Mouse (Mus musculus): ENCODE measurements around the gene Slc7a5.

Slc7a5 gene

GRCm38 (mm10) chr8:121850821-121851470, 56.5 kb downstream of the Slc7a5 start:
- DNase-seq (ENCODE audit: low read depth, low spot score): peak; percentile 97

GRCm38 (mm10) chr8:121850436-121850820, 57.1 kb downstream of the Slc7a5 start:
- DNase-seq (ENCODE audit: low read depth, low spot score): peak; percentile 33

- DNase-seq (ENCODE audit: low read depth, low spot score): peak; percentile 90
These were observed 57.5 kb downstream of the Slc7a5 start for GRCm38 (mm10) chr8:121850018-121850417.

GRCm38 (mm10) chr8:121849303-121849702, 58.2 kb downstream of the Slc7a5 start:
- no peak for DNase-seq (ENCODE audit: low read depth, low spot score)

GRCm38 (mm10) chr8:121848495-121848894, 59.0 kb downstream of the Slc7a5 start:
- no peak for DNase-seq (ENCODE audit: low read depth, low spot score)

- no peak for DNase-seq (ENCODE audit: low read depth, low spot score)
These were observed 59.5 kb downstream of the Slc7a5 start for GRCm38 (mm10) chr8:121847987-121848386.

- no peak for DNase-seq (ENCODE audit: low read depth, low spot score)
These were observed 60.2 kb downstream of the Slc7a5 start for GRCm38 (mm10) chr8:121847261-121847822.

GRCm38 (mm10) chr8:121846815-121847214, 60.7 kb downstream of the Slc7a5 start:
- DNase-seq (ENCODE audit: low read depth, low spot score): no peak

GRCm38 (mm10) chr8:121844765-121845164, 62.7 kb downstream of the Slc7a5 start:
- no peak for DNase-seq (ENCODE audit: low read depth, low spot score)

- no peak for DNase-seq (ENCODE audit: low read depth, low spot score)
These were observed 64.2 kb downstream of the Slc7a5 start for GRCm38 (mm10) chr8:121843184-121843733.

GRCm38 (mm10) chr8:121842064-121842955, 65.2 kb downstream of the Slc7a5 start:
- no peak for DNase-seq (ENCODE audit: low read depth, low spot score)

GRCm38 (mm10) chr8:121841242-121841641, 66.3 kb downstream of the Slc7a5 start:
- DNase-seq (ENCODE audit: low read depth, low spot score): peak; percentile 50

GRCm38 (mm10) chr8:121832503-121832902, 75.0 kb downstream of the Slc7a5 start:
- peak; percentile 87 for DNase-seq (ENCODE audit: low read depth, low spot score)

- DNase-seq (ENCODE audit: low read depth, low spot score): no peak
These were observed 75.4 kb downstream of the Slc7a5 start for GRCm38 (mm10) chr8:121832061-121832460.
